Mouse (Mus musculus): Measurements from ENCODE around the gene Clpx. TPM values are rescaled to one million over a fixed set of nuclear protein-coding genes. Genes with fewer than 3 reads are reported as not detected.
"Not testable (repeated sequence)": the region's sequence is repeated elsewhere in the genome, so short reads cannot be mapped to it uniquely, and the experiment has no call there.

The Clpx gene
- 10 to 100 TPM; 29.8 to 41.8 (median 37.4) TPM for polyA plus RNA-seq (2017; shearing (Covaris generic))

- peak; percentile 69 for ATAC-seq
Measured at GRCm38 (mm10) chr9:65293973-65294715, at the start of gene Clpx. Gene Clpx, plus strand, starts transcription at chr9:65294260.

- ATAC-seq, result no peak
Measured at GRCm38 (mm10) chr9:65247502-65248376, 46.3 kb upstream of the Clpx start.

GRCm38 (mm10) chr9:65248377-65248690 lies 45.7 kb upstream of the Clpx start:
- no peak for ATAC-seq

- no peak for ATAC-seq
Measured at GRCm38 (mm10) chr9:65252026-65252425, 42.0 kb upstream of the Clpx start.

- ATAC-seq, result no peak
Measured at GRCm38 (mm10) chr9:65255906-65256600, 38.0 kb upstream of the Clpx start.

GRCm38 (mm10) chr9:65257218-65257910 lies 36.7 kb upstream of the Clpx start:
- ATAC-seq, result no peak

- ATAC-seq, result no peak
Measured at GRCm38 (mm10) chr9:65259366-65259765, 34.7 kb upstream of the Clpx start.

- ATAC-seq, result no peak
Measured at GRCm38 (mm10) chr9:65261591-65262230, 32.3 kb upstream of the Clpx start.

GRCm38 (mm10) chr9:65262641-65263120 lies 31.4 kb upstream of the Clpx start:
- no peak for ATAC-seq

GRCm38 (mm10) chr9:65264959-65265358 lies 29.1 kb upstream of the Clpx start, which contains the start of gene Cilp:
Gene Cilp, plus strand, starts transcription at chr9:65265180.
- no peak for ATAC-seq

GRCm38 (mm10) chr9:65267742-65268515 lies 26.1 kb upstream of the Clpx start:
- ATAC-seq, result no peak

- ATAC-seq, result no peak
Measured at GRCm38 (mm10) chr9:65273048-65273809, 20.8 kb upstream of the Clpx start.

- no peak for ATAC-seq
Measured at GRCm38 (mm10) chr9:65273873-65274272, 20.2 kb upstream of the Clpx start.

- ATAC-seq, result not testable (repeated sequence)
Measured at GRCm38 (mm10) chr9:65274851-65275250, 19.2 kb upstream of the Clpx start.

GRCm38 (mm10) chr9:65275810-65276530 lies 18.1 kb upstream of the Clpx start:
- no peak for ATAC-seq

GRCm38 (mm10) chr9:65281536-65282151 lies 12.4 kb upstream of the Clpx start:
- ATAC-seq, result no peak

GRCm38 (mm10) chr9:65283301-65283700 lies 10.8 kb upstream of the Clpx start:
- no peak for ATAC-seq

GRCm38 (mm10) chr9:65288252-65288651 lies 5.8 kb upstream of the Clpx start:
- ATAC-seq, result not testable (repeated sequence)

- no peak for ATAC-seq
Measured at GRCm38 (mm10) chr9:65289988-65290387, 4.1 kb upstream of the Clpx start.

All from inflammation-experienced regulatory T-cells, adult 6 months (primary cell).